Mouse (Mus musculus) central nervous system, embryonic 14 days (tissue): ENCODE data around the gene Incenp. TPM values are rescaled to one million over a fixed set of nuclear protein-coding genes. Genes with fewer than 3 reads are reported as not detected.

Source experiments
- polyA plus RNA-seq: library from polyadenylated mRNA; depleted of rRNA; stranded (reverse); fragments of >200 nt; gene quantifications from 2 replicates; pipeline ENCODE4 v1.2.3, GENCODE M21; 2012; rRNA removed

The Incenp gene
- 42.0 and 47.0 TPM in 2 replicates for polyA plus RNA-seq

GRCm38 (mm10) chr19:9899072-9899779 lies at the start of gene Incenp:
Gene Incenp, minus strand, starts transcription at chr19:9899551.

GRCm38 (mm10) chr19:9847262-9847661 lies 52.1 kb downstream of the Incenp start, which contains the start of gene Scgb2a2:
Gene Scgb2a2, plus strand, starts transcription at chr19:9847562.

Other genes starting within 250 kb of the Incenp start
- gene Scgb2a2, start 52.0 kb downstream of the Incenp start, polyA plus RNA-seq = not detected in 2 replicates
- 769 and 784 TPM in 2 replicates for gene Fth1, start 81.0 kb upstream of the Incenp start, polyA plus RNA-seq
- 0.91 and 0.99 TPM in 2 replicates for gene Best1, start 102.1 kb upstream of the Incenp start, polyA plus RNA-seq
- gene Rab3il1, start 102.1 kb upstream of the Incenp start, polyA plus RNA-seq = 21.0 and 26.4 TPM in 2 replicates
- 35.8 and 40.4 TPM in 2 replicates for gene Fads3, start 142.0 kb upstream of the Incenp start, polyA plus RNA-seq
- 147 and 162 TPM in 2 replicates for gene Fads2, start 202.2 kb upstream of the Incenp start, polyA plus RNA-seq